ENCODE assay signal across 20 mouse cellular contexts in the genomic region with DNA sequence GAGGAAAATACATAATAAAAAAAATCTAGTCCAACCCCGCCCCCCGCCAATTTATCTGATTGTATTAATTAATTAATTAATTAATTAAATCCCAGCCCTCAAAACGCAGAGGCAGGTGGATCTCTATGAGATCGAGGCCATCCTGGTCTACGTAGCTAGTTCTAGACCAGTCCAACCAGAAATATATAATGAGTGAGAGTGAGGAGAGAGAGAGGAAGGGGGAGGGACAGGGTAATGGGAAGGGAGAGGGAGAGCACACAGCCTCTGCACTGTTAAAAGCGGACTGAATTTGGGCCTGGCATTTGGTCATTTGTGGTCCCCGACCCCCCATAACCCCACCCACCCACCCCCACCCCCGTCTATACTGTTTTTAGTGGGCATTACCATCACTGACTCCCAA.
DNase-seq lines count a peak whose midpoint lies in the region; ATAC-seq lines count a peak whose summit lies in the region.
"Had no signal": no experiment of that assay in that cellular context is flagged by ENCODE, and none has a peak within 500 bp of the region (broad histone marks: within the 10 kb centered on the region; RNA-seq: fewer than 3 reads in every experiment).

No protein-coding gene starts in this region.

- H3K9me3 ChIP-seq in embryonic facial prominence, embryonic 11.5 days (replicated peaks; ENCODE audit: control insufficient read depth, low read length), result no peaks in the 10 kb centered on the region
- H3K9me3 ChIP-seq in embryonic facial prominence, embryonic 10.5 days, result no peaks in the 10 kb centered on the region
- H3K9me3 ChIP-seq in heart, embryonic 11.5 days (replicated peaks; ENCODE audit: control insufficient read depth, low read length), result no peaks in the 10 kb centered on the region
- H3K9me3 ChIP-seq in kidney, embryonic 16.5 days (ENCODE audit: low read length), result no peaks in the 10 kb centered on the region
- no peaks in the 10 kb centered on the region for H3K9me3 ChIP-seq in midbrain, embryonic 12.5 days
- H3K9me3 ChIP-seq in midbrain, embryonic 16.5 days (replicated peaks; ENCODE audit: control insufficient read depth, low read length, poor library complexity, severe bottlenecking), result no peaks in the 10 kb centered on the region
- H3K9me3 ChIP-seq: embryonic facial prominence, embryonic 15.5 days; heart, embryonic 10.5 days; liver, embryonic 15.5 days; stomach, embryonic 15.5 days had no signal

- 74% methylated on average over 8 of the region's 8 CpGs for WGBS in embryonic facial prominence, embryonic 11.5 days
- WGBS in embryonic facial prominence, embryonic 10.5 days, result 81% methylated on average over 8 of the region's 8 CpGs
- WGBS in heart, embryonic 11.5 days (ENCODE audit: insufficient replicate concordance), result 72% methylated on average over 8 of the region's 8 CpGs
- 87% methylated on average over 8 of the region's 8 CpGs for WGBS in kidney, embryonic 16.5 days
- WGBS in midbrain, embryonic 12.5 days, result 90% methylated on average over 8 of the region's 8 CpGs
- WGBS in midbrain, embryonic 16.5 days, result 84% methylated on average over 8 of the region's 8 CpGs

- no peak overlapping the region for H3K27ac ChIP-seq in embryonic facial prominence, embryonic 11.5 days (replicated peaks; ENCODE audit: low read depth, low read length)
- H3K27ac ChIP-seq in embryonic facial prominence, embryonic 10.5 days (replicated peaks), result no peak overlapping the region
- H3K27ac ChIP-seq in heart, embryonic 11.5 days (ENCODE audit: low read depth, low read length), result no peak overlapping the region
- H3K27ac ChIP-seq in kidney, embryonic 16.5 days (ENCODE audit: low read length), result no peak overlapping the region
- H3K27ac ChIP-seq in midbrain, embryonic 12.5 days (replicated peaks), result no peak overlapping the region
- no peak overlapping the region for H3K27ac ChIP-seq in midbrain, embryonic 16.5 days (ENCODE audit: low read length)
- H3K27ac ChIP-seq: embryonic facial prominence, embryonic 15.5 days; heart, embryonic 10.5 days; kidney, postnatal 0 days; liver, embryonic 15.5 days; macrophage; stomach, embryonic 15.5 days had no signal

- no peak overlapping the region for H3K4me3 ChIP-seq in embryonic facial prominence, embryonic 11.5 days (ENCODE audit: low read depth, low read length)
- no peak overlapping the region for H3K4me3 ChIP-seq in embryonic facial prominence, embryonic 10.5 days
- H3K4me3 ChIP-seq in heart, embryonic 11.5 days (ENCODE audit: low read depth, low read length), result no peak overlapping the region
- H3K4me3 ChIP-seq in kidney, embryonic 16.5 days (ENCODE audit: low read length), result no peak overlapping the region
- H3K4me3 ChIP-seq in midbrain, embryonic 12.5 days, result no peak overlapping the region
- no peak overlapping the region for H3K4me3 ChIP-seq in midbrain, embryonic 16.5 days (ENCODE audit: low read depth, low read length)
- H3K4me3 ChIP-seq: embryonic facial prominence, embryonic 15.5 days; heart, embryonic 10.5 days; liver, embryonic 15.5 days; stomach, embryonic 15.5 days had no signal

- no peaks in the 10 kb centered on the region for H3K4me1 ChIP-seq in embryonic facial prominence, embryonic 11.5 days (ENCODE audit: control insufficient read depth, insufficient read depth, low read length)
- no peaks in the 10 kb centered on the region for H3K4me1 ChIP-seq in embryonic facial prominence, embryonic 10.5 days
- H3K4me1 ChIP-seq in heart, embryonic 11.5 days (ENCODE audit: control insufficient read depth, insufficient read depth, low read length), result no peaks in the 10 kb centered on the region
- H3K4me1 ChIP-seq in kidney, embryonic 16.5 days (ENCODE audit: insufficient read depth, low read length), result no peaks in the 10 kb centered on the region
- H3K4me1 ChIP-seq in midbrain, embryonic 12.5 days, result no peaks in the 10 kb centered on the region
- H3K4me1 ChIP-seq in midbrain, embryonic 16.5 days (ENCODE audit: control insufficient read depth, insufficient read depth, low read length), result no peaks in the 10 kb centered on the region
- H3K4me1 ChIP-seq: embryonic facial prominence, embryonic 15.5 days; heart, embryonic 10.5 days; liver, embryonic 15.5 days; stomach, embryonic 15.5 days had no signal

- no peaks in the 10 kb centered on the region for H3K27me3 ChIP-seq in embryonic facial prominence, embryonic 11.5 days (ENCODE audit: control insufficient read depth, insufficient read depth, low read length)
- no peaks in the 10 kb centered on the region for H3K27me3 ChIP-seq in embryonic facial prominence, embryonic 10.5 days (replicated peaks; ENCODE audit: low read depth, poor library complexity, severe bottlenecking)
- H3K27me3 ChIP-seq in heart, embryonic 11.5 days (ENCODE audit: control insufficient read depth, insufficient read depth, low read length), result no peaks in the 10 kb centered on the region
- H3K27me3 ChIP-seq in kidney, embryonic 16.5 days (ENCODE audit: insufficient read depth, low read length), result no peaks in the 10 kb centered on the region
- H3K27me3 ChIP-seq in midbrain, embryonic 12.5 days, result no peaks in the 10 kb centered on the region
- H3K27me3 ChIP-seq in midbrain, embryonic 16.5 days (ENCODE audit: control insufficient read depth, insufficient read depth, low read depth, low read length), result no peaks in the 10 kb centered on the region
- H3K27me3 ChIP-seq: CH12.LX; embryonic facial prominence, embryonic 15.5 days; liver, embryonic 15.5 days; stomach, embryonic 15.5 days had no signal

- no peak overlapping the region for H3K9ac ChIP-seq in embryonic facial prominence, embryonic 11.5 days (replicated peaks; ENCODE audit: low read length)
- H3K9ac ChIP-seq in heart, embryonic 11.5 days (ENCODE audit: low read depth, low read length), result no peak overlapping the region
- H3K9ac ChIP-seq in kidney, embryonic 16.5 days (replicated peaks; ENCODE audit: low read length), result no peak overlapping the region
- no peak overlapping the region for H3K9ac ChIP-seq in midbrain, embryonic 12.5 days (replicated peaks)
- no peak overlapping the region for H3K9ac ChIP-seq in midbrain, embryonic 16.5 days (ENCODE audit: low read depth, low read length)
- H3K9ac ChIP-seq: embryonic facial prominence, embryonic 15.5 days; liver, embryonic 15.5 days; stomach, embryonic 15.5 days had no signal

- ATAC-seq in embryonic facial prominence, embryonic 11.5 days (replicated peaks; ENCODE audit: insufficient number of reproducible peaks, low FRiP score, low TSS enrichment, low read depth), result 0 out of 2 replicates have a peak, but pooled peaks have one; percentile 32
- 0 out of 2 replicates have a peak, but pooled peaks have one; percentile 24 for ATAC-seq in heart, embryonic 11.5 days (replicated peaks; ENCODE audit: insufficient number of reproducible peaks, low FRiP score, low TSS enrichment)
- 0 out of 2 replicates have a peak, but pooled peaks have one; percentile 31 for ATAC-seq in kidney, embryonic 16.5 days (ENCODE audit: low FRiP score, low TSS enrichment)
- ATAC-seq in midbrain, embryonic 12.5 days (ENCODE audit: low FRiP score, low read depth), result peak; percentile 55; the same call in 1 of the 2 replicates
- ATAC-seq in midbrain, embryonic 16.5 days, result no peak
- ATAC-seq: intestine, postnatal 0 days; lung, postnatal 0 days had no signal

- no peak overlapping the region for H3K4me2 ChIP-seq in embryonic facial prominence, embryonic 11.5 days (ENCODE audit: low read depth, low read length)
- H3K4me2 ChIP-seq in heart, embryonic 11.5 days, result no peak overlapping the region
- H3K4me2 ChIP-seq in kidney, embryonic 16.5 days (replicated peaks; ENCODE audit: low read depth, low read length), result no peak overlapping the region
- H3K4me2 ChIP-seq in midbrain, embryonic 12.5 days (replicated peaks), result no peak overlapping the region
- H3K4me2 ChIP-seq in midbrain, embryonic 16.5 days (ENCODE audit: low read length), result no peak overlapping the region
- H3K4me2 ChIP-seq: embryonic facial prominence, embryonic 15.5 days; liver, embryonic 15.5 days; stomach, embryonic 15.5 days had no signal

- no peaks in the 10 kb centered on the region for H3K36me3 ChIP-seq in embryonic facial prominence, embryonic 11.5 days (replicated peaks; ENCODE audit: control insufficient read depth, insufficient read depth, low read depth, low read length)
- H3K36me3 ChIP-seq in embryonic facial prominence, embryonic 10.5 days (replicated peaks), result no peaks in the 10 kb centered on the region
- no peaks in the 10 kb centered on the region for H3K36me3 ChIP-seq in heart, embryonic 11.5 days (ENCODE audit: control insufficient read depth, insufficient read depth, low read length)
- H3K36me3 ChIP-seq in kidney, embryonic 16.5 days (ENCODE audit: insufficient read depth, low read length), result no peaks in the 10 kb centered on the region
- H3K36me3 ChIP-seq in midbrain, embryonic 12.5 days, result no peaks in the 10 kb centered on the region
- H3K36me3 ChIP-seq in midbrain, embryonic 16.5 days (ENCODE audit: control insufficient read depth, insufficient read depth, low read length), result no peaks in the 10 kb centered on the region
- H3K36me3 ChIP-seq: embryonic facial prominence, embryonic 15.5 days; heart, embryonic 10.5 days; liver, embryonic 15.5 days; stomach, embryonic 15.5 days had no signal

- no peak for DNase-seq in embryonic facial prominence, embryonic 11.5 days (ENCODE audit: low spot score)
- no peak for DNase-seq in embryonic facial prominence, embryonic 10.5 days (ENCODE audit: low spot score)
- no peak for DNase-seq in heart, adult 18-20 months
- DNase-seq in kidney, adult 8-10 months, result no peak
- DNase-seq: adrenal gland, adult 2 months; cerebellum, adult 18-20 months; right cerebral cortex, postnatal 25 days had no signal
